Mouse (Mus musculus) olfactory bulb, adult 2 months (tissue): ENCODE measurements at regions not wholly inside any gene's neighbourhood (a gene's known extent, or its start where the extent isn't known, plus 50 kb on each side); places are given as distances from the start of the nearest gene placed in this dataset.

Experiments used
- H3K27ac ChIP-seq: fragments of 200-500 bp; 2 replicates; pipeline ENCODE4 v1.5.1; 2012; ENCODE audit warnings: low read depth, low read length; ENCODE audit not compliant: insufficient read depth
- H3K4me1 ChIP-seq: fragments of 200-500 bp; 2 replicates; pipeline ENCODE4 v1.6.1; 2012; ENCODE audit warnings: low read length; ENCODE audit not compliant: control insufficient read depth, insufficient read depth
- H3K4me3 ChIP-seq: fragments of 200-500 bp; 2 replicates; pipeline ENCODE4 v1.5.1; 2012; ENCODE audit warnings: mild to moderate bottlenecking, low read depth, low read length, moderate library complexity; ENCODE audit not compliant: insufficient read depth
- CTCF ChIP-seq: fragments of 200-500 bp; IDR thresholded peaks from 2 replicates; pipeline ENCODE4 v1.5.1; 2012; ENCODE audit warnings: low read depth, mild to moderate bottlenecking, low read length, moderate library complexity; ENCODE audit not compliant: insufficient read depth
- POLR2A ChIP-seq: fragments of 200-500 bp; IDR thresholded peaks from 2 replicates; pipeline ENCODE4 v1.6.1; 2012; ENCODE audit warnings: mild to moderate bottlenecking, low read depth, low read length, moderate library complexity; ENCODE audit not compliant: insufficient read depth
- WGBS: fragments of 180-500 bp; shearing (Covaris S2); methylation state at CpG from one replicate; pipeline ENCODE4 v1.1.7; 2018; 5-methylcytosine and 5-hydroxymethylcytosine counted together

- TF ChIP-seq CTCF: no peak
- TF ChIP-seq POLR2A: no peak
- no peaks in the 10 kb centered on the region for H3K4me1 ChIP-seq
- no peak overlapping the region for H3K4me3 ChIP-seq
- no peak overlapping the region for H3K27ac ChIP-seq
These were observed 247.3 kb downstream of the Irx2 start for GRCm38 (mm10) chr13:72875921-72876320.

- TF ChIP-seq CTCF (no peak), POLR2A (no peak)
- WGBS: 66% methylated on average over 11 of the region's 11 CpGs
- Histone ChIP-seq H3K4me3 (no peak overlapping the region), H3K27ac (no peak overlapping the region), H3K4me1 (no peaks in the 10 kb centered on the region)
These were observed 266.4 kb downstream of the Irx2 start for GRCm38 (mm10) chr13:72894982-72895381.

- no peaks in the 10 kb centered on the region for H3K4me1 ChIP-seq
- TF ChIP-seq POLR2A (no peak), CTCF (no peak)
- 57% methylated on average over 2 of the region's 2 CpGs for WGBS
These were observed 274.0 kb downstream of the Irx2 start for GRCm38 (mm10) chr13:72902576-72902975.

GRCm38 (mm10) chr13:72918895-72919294, 290.3 kb downstream of the Irx2 start:
- H3K4me1 ChIP-seq: peaks cover 2% of the 10 kb centered on the region; the same call in 1 of the 2 replicates
- 80% methylated on average over 4 of the region's 4 CpGs for WGBS
- H3K27ac ChIP-seq: no peak overlapping the region
- TF ChIP-seq CTCF (no peak), POLR2A (no peak)
- H3K4me3 ChIP-seq: no peak overlapping the region

More at GRCm38 (mm10) chr13:72902576-72902975, 274.0 kb downstream of the Irx2 start:
- no peak overlapping the region for H3K4me3 ChIP-seq
- no peak overlapping the region for H3K27ac ChIP-seq

DNA sequence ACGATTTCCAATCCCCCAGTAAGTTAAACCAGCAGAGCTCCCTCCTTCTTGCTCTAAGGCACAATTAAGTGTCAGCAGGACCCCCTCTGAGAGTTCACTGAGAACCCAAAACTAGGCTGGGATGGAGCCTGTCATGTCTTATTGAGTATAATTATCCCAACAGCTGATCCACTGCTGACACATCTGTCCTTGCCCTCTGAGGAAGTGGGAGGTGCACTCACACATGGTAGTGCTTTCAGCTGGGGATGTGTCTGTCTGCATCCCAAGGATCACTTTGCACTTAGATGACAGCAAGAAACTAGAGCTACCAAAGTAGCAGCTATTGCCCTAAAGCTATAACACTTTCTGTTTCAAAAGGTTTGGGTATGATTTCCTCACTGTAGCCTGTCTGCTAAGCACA, 291.7 kb downstream of the Irx2 start:
- 8% methylated on average over 1 of the region's 1 CpGs for WGBS
- Histone ChIP-seq H3K4me1 (peaks cover 4% of the 10 kb centered on the region; the same call in 1 of the 2 replicates), H3K27ac (no peak overlapping the region), H3K4me3 (no peak overlapping the region)
- TF ChIP-seq CTCF (no peak), POLR2A (no peak)

DNA sequence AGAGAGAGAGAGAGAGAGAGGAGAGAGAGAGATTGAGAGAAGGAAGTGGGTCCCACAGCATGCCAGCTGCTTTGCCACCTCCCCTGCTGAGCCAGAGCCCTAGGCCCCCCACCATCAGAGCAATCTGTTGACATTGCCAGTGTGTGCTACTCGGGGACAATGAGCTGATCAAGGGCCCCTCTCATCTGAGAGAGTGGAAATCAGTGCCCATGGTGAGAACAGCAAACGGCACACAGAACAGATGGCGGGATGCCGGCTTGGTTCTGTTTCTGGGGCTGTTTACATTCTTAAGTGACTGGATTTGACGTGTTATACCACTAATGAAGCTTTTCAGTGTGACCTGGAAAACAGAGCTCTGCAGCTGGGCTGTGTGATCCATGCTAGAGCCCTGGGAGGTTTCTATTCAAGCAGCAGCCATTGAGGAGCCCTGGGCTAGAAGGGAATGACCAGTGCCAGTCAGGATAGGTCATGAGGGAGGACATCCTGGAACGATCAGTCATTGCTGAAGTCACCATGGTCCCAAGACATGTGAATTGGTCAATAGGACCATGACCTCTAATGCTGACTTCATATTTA, 296.0 kb downstream of the Irx2 start:
- H3K27ac ChIP-seq: no peak overlapping the region

DNA sequence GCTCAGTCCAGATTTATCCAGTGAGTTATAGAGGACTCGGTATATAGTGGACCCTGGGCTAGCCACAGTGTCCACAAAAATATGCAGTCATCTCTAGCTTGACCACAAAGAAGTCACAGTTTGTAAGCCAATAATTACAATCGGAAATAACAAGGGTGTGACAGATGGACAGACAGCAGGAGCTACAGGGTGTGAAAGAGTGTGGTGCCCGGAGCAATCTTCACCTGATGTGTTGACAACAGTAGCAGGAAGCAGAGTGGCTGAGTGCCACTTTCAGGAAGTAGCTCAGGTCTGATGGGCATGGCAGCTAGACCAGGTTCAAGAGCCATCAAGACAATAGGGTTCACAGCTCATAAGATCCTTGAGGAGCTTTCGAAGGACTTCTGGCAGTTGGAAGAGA, 308.6 kb downstream of the Irx2 start:
- TF ChIP-seq CTCF: no peak
- H3K4me1 ChIP-seq: no peaks in the 10 kb centered on the region
- WGBS: 90% methylated on average over 4 of the region's 4 CpGs

More for the DNA sequence above, 296.0 kb downstream of the Irx2 start:
- TF ChIP-seq CTCF (no peak), POLR2A (no peak)
- H3K4me3 ChIP-seq: no peak overlapping the region
- peaks cover 4% of the 10 kb centered on the region; the same call in 1 of the 2 replicates for H3K4me1 ChIP-seq
- 30% methylated on average over 6 of the region's 6 CpGs for WGBS

DNA sequence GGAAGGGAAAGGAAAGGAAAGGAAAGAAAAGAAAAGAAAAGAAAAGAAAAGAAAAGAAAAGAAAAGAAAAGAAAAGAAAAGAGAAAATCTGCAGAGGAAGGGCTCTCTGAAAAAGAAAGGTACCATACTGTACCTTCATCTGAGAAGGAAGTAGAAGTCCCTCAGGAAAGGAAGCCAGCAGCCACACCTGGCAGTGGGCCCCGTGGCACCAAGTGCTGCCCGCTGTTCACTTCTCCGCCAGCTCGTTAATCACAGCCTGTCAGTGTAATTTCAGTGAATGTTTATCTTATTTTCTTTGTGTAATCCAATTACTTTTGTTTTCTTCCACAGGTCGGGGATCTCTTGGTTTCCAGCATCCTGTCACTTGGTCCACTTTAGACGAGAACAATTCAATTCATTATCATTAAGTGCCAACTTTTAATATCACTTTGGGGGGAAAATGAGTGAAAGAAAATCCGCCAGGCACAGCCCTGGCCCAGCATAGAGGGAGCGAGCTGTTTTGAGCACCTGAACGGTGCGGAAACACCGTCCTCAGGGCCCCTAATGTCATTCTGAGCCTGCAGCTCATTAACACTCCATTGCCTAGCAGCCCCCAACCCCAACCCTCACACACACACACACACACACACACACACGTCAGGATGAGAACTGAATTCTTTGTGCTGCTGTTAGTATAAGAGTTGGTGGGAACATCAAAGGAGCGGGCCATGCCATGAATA, 309.7 kb downstream of the Irx2 start:
- 41% methylated on average over 13 of the region's 13 CpGs for WGBS
- TF ChIP-seq CTCF (no peak), POLR2A (no peak)

More for the DNA sequence above, 308.6 kb downstream of the Irx2 start:
- Histone ChIP-seq H3K27ac (no peak overlapping the region), H3K4me3 (no peak overlapping the region)

GRCm38 (mm10) chr13:72947374-72948165, 312.7 kb upstream of the Irx4 start:
- 62% methylated on average over 7 of the region's 7 CpGs for WGBS
- no peaks in the 10 kb centered on the region for H3K4me1 ChIP-seq
- H3K4me3 ChIP-seq: no peak overlapping the region
- no peak for TF ChIP-seq CTCF
- TF ChIP-seq POLR2A: no peak
- H3K27ac ChIP-seq: no peak overlapping the region

More for the DNA sequence above, 309.7 kb downstream of the Irx2 start:
- no peaks in the 10 kb centered on the region for H3K4me1 ChIP-seq
- no peak overlapping the region for H3K27ac ChIP-seq
- no peak overlapping the region for H3K4me3 ChIP-seq
